Mouse (Mus musculus): ENCODE results near the gene Mdn1. TPM values are rescaled to one million over a fixed set of nuclear protein-coding genes. Genes with fewer than 3 reads are reported as not detected.
A peak's percentile ranks its signal among the peaks of the same experiment; 100 is the strongest.

Gene Mdn1
- 18.7 and 19.6 TPM in 2 replicates for polyA plus RNA-seq (2014; fragmentation: Nextera tagmentation; extraction: Ambion mirVana)

DNA sequence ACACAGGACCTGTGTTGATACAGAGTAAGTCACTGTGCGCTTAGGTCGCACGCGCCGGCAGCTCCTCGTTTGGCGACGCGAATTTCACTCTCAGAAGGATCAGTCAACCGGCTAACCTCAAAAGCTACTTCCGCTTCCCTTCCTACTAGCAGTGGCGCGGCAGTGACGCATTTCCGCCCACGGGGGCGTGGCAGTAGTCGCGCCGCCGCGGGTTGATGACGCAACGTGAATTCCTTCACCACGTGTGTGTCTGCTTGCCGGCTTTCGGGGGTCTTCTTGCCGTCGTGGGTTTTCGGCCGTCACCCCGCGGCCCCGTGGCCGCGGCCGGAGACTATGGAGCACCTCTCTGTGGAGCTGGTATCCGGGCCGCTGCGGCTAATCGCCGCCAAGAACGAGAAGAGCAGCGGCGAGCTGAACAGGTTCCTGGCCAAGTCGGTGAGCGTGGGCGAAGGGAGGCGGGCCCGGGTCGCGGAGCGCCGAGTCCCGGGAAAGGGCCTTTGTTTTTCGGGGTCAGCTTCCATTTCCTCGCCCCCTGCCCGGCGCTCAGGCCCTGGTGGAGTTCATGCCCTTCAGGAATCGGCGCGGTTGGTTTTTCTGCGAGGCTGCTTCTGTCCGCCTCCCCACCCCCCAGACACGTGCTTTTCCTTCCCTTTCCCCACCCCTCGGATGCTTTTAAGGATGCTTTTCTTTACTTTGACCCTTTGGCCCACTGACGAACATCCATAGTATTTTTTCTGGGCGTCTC is at the start of gene Mdn1:
Gene Mdn1, plus strand, starts transcription at position 202 of the 745 bp plus-strand sequence.
- Histone ChIP-seq H3K27ac (replicated peaks; ENCODE audit: low read depth, low read length) (peak within 1 kb of the TSS; percentile 82), H3K27me3 (ENCODE audit: control insufficient read depth, insufficient read depth, low read length) (no peaks in the 10 kb centered on the region), H3K4me2 (ENCODE audit: low read length) (peak within 1 kb of the TSS; percentile 57), H3K4me1 (ENCODE audit: control insufficient read depth, insufficient read depth, low read length) (peaks cover 9% of the 10 kb centered on the region), H3K4me3 (replicated peaks; ENCODE audit: low read depth, low read length) (peak within 1 kb of the TSS; percentile 96), H3K36me3 (ENCODE audit: control insufficient read depth, insufficient read depth, low read length) (peaks cover 6% of the 10 kb centered on the region), H3K9me3 (ENCODE audit: control insufficient read depth, low read length) (no peaks in the 10 kb centered on the region), H3K9ac (replicated peaks; ENCODE audit: low read length) (peak within 1 kb of the TSS; percentile 67)
- peak; percentile 95 for ATAC-seq (ENCODE audit: low FRiP score, low TSS enrichment)
- DNase-seq = peak; percentile 99
- under 1% methylated on average over 67 of the region's 68 CpGs for WGBS

DNA sequence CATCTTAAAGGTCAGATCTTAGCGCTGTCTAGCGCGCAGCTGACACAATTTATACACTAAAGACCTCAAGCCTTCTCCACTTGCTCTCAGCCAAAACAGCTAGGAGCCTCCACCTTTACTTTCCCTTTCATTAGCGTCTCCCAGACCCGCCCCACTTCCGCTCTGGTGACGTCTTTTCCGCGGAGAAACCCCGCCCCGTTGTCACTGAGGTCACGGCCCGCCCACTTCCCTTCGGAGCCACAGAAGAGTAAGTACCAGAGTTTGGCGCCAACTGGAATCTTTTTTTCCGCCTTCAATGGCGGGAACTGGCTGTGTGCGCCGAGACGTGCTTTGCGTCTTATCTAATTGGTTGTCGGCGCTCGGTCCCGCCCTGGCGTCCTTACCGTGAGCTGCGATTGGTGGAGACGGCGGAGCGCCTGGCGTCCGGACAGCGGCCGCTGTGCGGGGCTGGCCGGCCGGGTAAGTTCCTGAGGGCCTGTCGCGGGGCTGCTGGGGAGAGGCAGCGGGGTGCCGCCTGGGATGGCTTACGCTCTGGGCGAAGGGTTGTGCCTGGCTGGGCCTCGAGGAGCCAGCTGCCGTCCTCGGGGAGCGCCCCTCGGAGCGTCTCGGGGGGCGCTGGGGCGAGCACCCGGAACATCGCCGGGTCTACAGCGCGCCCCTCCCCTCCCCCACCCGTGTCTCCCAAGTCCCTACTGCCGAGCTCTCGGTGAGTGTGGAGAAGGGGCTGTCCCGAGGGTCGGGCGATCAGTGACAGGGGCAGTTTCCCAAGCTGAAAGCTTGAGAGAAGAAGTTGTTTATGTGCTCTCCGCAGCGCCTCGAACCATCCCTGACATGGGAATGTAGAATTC is 41.7 kb upstream of the Mdn1 start, which contains the start of gene Casp8ap2:
Gene Casp8ap2, plus strand, starts transcription at position 418 of the 848 bp plus-strand sequence.
- WGBS = under 1% methylated on average over 67 of the region's 67 CpGs
- ATAC-seq (ENCODE audit: low FRiP score, low TSS enrichment) = peak; percentile 99

DNA sequence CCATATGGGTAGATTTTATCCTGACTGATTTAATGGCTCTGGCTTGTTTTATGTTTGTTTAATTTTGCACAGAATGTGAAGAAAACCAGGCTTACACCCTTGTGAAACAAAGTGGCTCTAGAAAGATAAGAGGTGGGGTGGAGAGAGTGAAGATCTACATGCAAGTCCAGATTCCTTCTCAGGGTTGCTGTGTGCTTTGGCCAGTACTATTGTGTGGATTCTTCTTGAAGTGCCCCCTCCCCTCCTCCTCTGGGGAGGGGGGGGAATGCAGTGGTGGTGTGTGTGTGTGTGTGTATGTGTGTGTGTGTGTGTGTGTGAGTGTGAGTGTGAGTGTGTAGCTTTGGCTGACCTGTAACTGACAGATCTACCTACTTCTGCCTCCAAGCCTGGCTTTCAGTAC is 35.3 kb upstream of the Mdn1 start:
- DNase-seq (no peak), ATAC-seq (ENCODE audit: low FRiP score, low TSS enrichment) (no peak)
- 0 out of 2 replicates have a peak, but pooled peaks cover under 1% of the 10 kb centered on the region for H3K4me1 ChIP-seq (ENCODE audit: control insufficient read depth, insufficient read depth, low read length)
- 0 out of 2 replicates have a peak, but pooled peaks cover 6% of the 10 kb centered on the region for H3K36me3 ChIP-seq (ENCODE audit: control insufficient read depth, insufficient read depth, low read length)
- no peaks in the 10 kb centered on the region for H3K27me3 ChIP-seq (ENCODE audit: control insufficient read depth, insufficient read depth, low read length)
- H3K9ac ChIP-seq (replicated peaks; ENCODE audit: low read length) = no peak overlapping the region
- no peaks in the 10 kb centered on the region for H3K9me3 ChIP-seq (ENCODE audit: control insufficient read depth, low read length)
- H3K4me3 ChIP-seq (replicated peaks; ENCODE audit: low read depth, low read length) = no peak overlapping the region
- H3K27ac ChIP-seq (replicated peaks; ENCODE audit: low read depth, low read length) = no peak overlapping the region
- no peak overlapping the region for H3K4me2 ChIP-seq (ENCODE audit: low read length)

More for the DNA sequence above, 41.7 kb upstream of the Mdn1 start, which contains the start of gene Casp8ap2:
- Histone ChIP-seq H3K27me3 (ENCODE audit: control insufficient read depth, insufficient read depth, low read length) (no peaks in the 10 kb centered on the region), H3K4me1 (ENCODE audit: control insufficient read depth, insufficient read depth, low read length) (peaks cover 9% of the 10 kb centered on the region; the same call in 1 of the 2 replicates), H3K36me3 (ENCODE audit: control insufficient read depth, insufficient read depth, low read length) (0 out of 2 replicates have a peak, but pooled peaks cover 6% of the 10 kb centered on the region), H3K4me3 (replicated peaks; ENCODE audit: low read depth, low read length) (peak within 1 kb of the TSS; percentile 92), H3K9me3 (ENCODE audit: control insufficient read depth, low read length) (no peaks in the 10 kb centered on the region), H3K4me2 (ENCODE audit: low read length) (peak within 1 kb of the TSS; percentile 63), H3K9ac (replicated peaks; ENCODE audit: low read length) (peak within 1 kb of the TSS; percentile 71), H3K27ac (replicated peaks; ENCODE audit: low read depth, low read length) (peak within 1 kb of the TSS; percentile 85)
- DNase-seq = peak; percentile 99

DNA sequence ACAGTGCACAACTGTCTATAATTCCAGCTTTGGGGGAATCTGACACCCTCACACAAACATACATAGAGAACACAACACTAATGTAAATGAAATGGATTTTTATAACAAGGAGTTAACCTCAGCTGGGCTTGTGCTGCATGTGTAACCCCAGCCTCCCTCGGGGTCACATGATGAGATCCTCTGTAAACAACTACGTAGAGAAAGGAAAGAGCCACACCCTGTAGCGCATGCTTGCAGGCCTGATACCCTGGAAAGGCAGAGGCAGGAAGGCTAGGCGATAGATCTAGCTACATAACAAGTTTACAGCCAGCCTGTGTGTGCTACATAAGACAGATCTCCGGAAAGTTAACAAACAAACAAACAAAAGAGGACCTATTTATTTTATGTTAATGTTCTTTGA is 5.2 kb upstream of the Mdn1 start:
- Histone ChIP-seq H3K9ac (replicated peaks; ENCODE audit: low read length) (no peak overlapping the region), H3K4me1 (ENCODE audit: control insufficient read depth, insufficient read depth, low read length) (no peaks in the 10 kb centered on the region), H3K27ac (replicated peaks; ENCODE audit: low read depth, low read length) (no peak overlapping the region), H3K9me3 (ENCODE audit: control insufficient read depth, low read length) (no peaks in the 10 kb centered on the region), H3K4me2 (ENCODE audit: low read length) (no peak overlapping the region), H3K27me3 (ENCODE audit: control insufficient read depth, insufficient read depth, low read length) (no peaks in the 10 kb centered on the region), H3K4me3 (replicated peaks; ENCODE audit: low read depth, low read length) (no peak overlapping the region), H3K36me3 (ENCODE audit: control insufficient read depth, insufficient read depth, low read length) (peaks cover 31% of the 10 kb centered on the region)
- DNase-seq (no peak), ATAC-seq (ENCODE audit: low FRiP score, low TSS enrichment) (no peak)
- WGBS = 90% methylated on average over 5 of the region's 5 CpGs

DNA sequence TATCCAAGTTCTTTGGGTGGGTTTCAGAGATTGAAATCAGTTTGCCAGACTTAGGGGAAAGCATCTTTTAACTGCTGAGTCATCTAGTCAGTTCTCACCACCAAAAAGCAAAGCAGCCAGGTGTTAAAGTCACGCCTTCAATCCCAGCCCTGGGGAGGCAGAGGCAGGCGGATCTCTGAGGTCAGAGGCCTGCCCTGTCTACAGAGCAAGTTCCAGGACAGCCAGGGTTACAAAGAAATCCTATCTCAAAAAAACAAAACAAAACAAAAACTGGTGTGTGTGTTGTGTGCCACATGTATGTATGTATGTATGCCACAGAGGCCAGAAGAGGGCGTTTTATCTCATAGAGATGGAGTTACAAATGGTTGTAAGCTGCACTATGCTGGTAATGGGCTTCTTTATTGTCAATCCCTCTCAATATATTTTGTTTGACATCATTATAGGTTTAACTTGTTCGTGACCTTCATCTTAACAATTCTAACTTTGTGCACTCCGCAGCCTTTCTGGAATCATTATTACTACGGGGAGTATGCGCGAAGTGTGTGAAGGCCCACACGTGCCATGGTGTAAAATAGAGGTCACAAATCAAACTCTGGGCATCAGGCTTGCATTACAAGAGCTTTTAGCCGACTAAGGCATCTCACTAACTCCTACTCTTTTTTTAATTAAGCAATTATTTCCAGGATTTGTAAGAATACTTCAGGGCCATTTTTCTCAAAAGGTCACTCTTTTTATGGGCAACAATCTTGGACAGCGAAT is 594 bp upstream of the Mdn1 start:
- Histone ChIP-seq H3K27me3 (ENCODE audit: control insufficient read depth, insufficient read depth, low read length) (no peaks in the 10 kb centered on the region), H3K36me3 (ENCODE audit: control insufficient read depth, insufficient read depth, low read length) (peaks cover 10% of the 10 kb centered on the region), H3K4me1 (ENCODE audit: control insufficient read depth, insufficient read depth, low read length) (peaks cover 9% of the 10 kb centered on the region), H3K27ac (replicated peaks; ENCODE audit: low read depth, low read length) (peak overlapping the region; percentile 82), H3K4me3 (replicated peaks; ENCODE audit: low read depth, low read length) (peak overlapping the region; percentile 96), H3K9ac (replicated peaks; ENCODE audit: low read length) (peak overlapping the region; percentile 67), H3K4me2 (ENCODE audit: low read length) (peak overlapping the region; percentile 57), H3K9me3 (ENCODE audit: control insufficient read depth, low read length) (no peaks in the 10 kb centered on the region)
- WGBS = 54% methylated on average over 11 of the region's 11 CpGs
- peak; percentile 23 for DNase-seq
- peak; percentile 54; the same call in 1 of the 2 replicates for ATAC-seq (ENCODE audit: low FRiP score, low TSS enrichment)

DNA sequence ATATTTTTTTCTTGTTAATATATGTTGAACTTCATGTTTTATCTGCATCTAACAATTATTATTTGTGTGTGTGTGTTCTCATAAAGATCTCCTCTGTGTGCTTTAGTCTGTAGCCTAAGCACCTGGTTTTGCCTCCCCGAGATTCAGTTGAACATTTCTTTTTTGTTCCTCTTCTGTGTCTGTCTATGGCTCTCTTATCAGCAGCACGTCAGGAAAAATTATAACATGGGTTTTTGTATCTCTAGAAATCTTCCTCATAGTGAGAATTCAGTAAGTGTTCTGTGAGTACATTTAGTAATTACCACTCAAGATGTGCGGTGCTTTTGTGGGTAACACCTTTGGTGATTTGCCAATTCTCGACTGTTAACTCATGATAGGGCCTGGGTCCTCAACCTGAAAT is 8.9 kb downstream of the Mdn1 start:
- H3K4me1 ChIP-seq (ENCODE audit: control insufficient read depth, insufficient read depth, low read length) = no peaks in the 10 kb centered on the region
- H3K4me2 ChIP-seq (ENCODE audit: low read length) = no peak overlapping the region
- ATAC-seq (ENCODE audit: low FRiP score, low TSS enrichment) = no peak
- WGBS = 94% methylated on average over 4 of the region's 4 CpGs
- H3K27me3 ChIP-seq (ENCODE audit: control insufficient read depth, insufficient read depth, low read length) = no peaks in the 10 kb centered on the region
- H3K9me3 ChIP-seq (ENCODE audit: control insufficient read depth, low read length) = no peaks in the 10 kb centered on the region
- no peak overlapping the region for H3K27ac ChIP-seq (replicated peaks; ENCODE audit: low read depth, low read length)
- no peak overlapping the region for H3K4me3 ChIP-seq (replicated peaks; ENCODE audit: low read depth, low read length)
- no peak overlapping the region for H3K9ac ChIP-seq (replicated peaks; ENCODE audit: low read length)
- H3K36me3 ChIP-seq (ENCODE audit: control insufficient read depth, insufficient read depth, low read length) = peaks cover 65% of the 10 kb centered on the region
- DNase-seq = no peak

DNA sequence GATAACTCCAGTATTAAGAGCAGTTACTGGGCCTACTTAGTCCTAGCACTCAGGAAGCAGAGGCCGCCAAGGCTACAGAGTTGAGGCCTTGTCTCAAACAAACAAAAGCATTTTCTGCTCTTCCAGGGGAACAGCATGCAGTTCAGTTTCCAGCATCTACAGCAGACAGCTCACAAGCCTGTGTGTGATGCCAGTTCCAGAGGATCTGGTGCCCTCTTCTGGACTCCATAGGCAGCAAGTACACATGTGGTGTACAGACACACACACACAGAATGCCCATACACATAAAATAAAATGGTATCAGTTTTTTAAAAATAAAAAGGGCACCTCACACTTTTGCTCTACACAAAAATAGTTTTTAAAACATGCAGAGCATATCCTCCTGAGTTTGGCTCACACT is 11.4 kb downstream of the Mdn1 start:
- Histone ChIP-seq H3K36me3 (ENCODE audit: control insufficient read depth, insufficient read depth, low read length) (peaks cover 79% of the 10 kb centered on the region), H3K9ac (replicated peaks; ENCODE audit: low read length) (no peak overlapping the region), H3K4me1 (ENCODE audit: control insufficient read depth, insufficient read depth, low read length) (no peaks in the 10 kb centered on the region), H3K27ac (replicated peaks; ENCODE audit: low read depth, low read length) (no peak overlapping the region), H3K27me3 (ENCODE audit: control insufficient read depth, insufficient read depth, low read length) (no peaks in the 10 kb centered on the region), H3K4me3 (replicated peaks; ENCODE audit: low read depth, low read length) (no peak overlapping the region), H3K9me3 (ENCODE audit: control insufficient read depth, low read length) (no peaks in the 10 kb centered on the region), H3K4me2 (ENCODE audit: low read length) (no peak overlapping the region)
- 88% methylated on average over 1 of the region's 1 CpGs for WGBS
- ATAC-seq (ENCODE audit: low FRiP score, low TSS enrichment) = no peak
- peak; percentile 31 for DNase-seq

DNA sequence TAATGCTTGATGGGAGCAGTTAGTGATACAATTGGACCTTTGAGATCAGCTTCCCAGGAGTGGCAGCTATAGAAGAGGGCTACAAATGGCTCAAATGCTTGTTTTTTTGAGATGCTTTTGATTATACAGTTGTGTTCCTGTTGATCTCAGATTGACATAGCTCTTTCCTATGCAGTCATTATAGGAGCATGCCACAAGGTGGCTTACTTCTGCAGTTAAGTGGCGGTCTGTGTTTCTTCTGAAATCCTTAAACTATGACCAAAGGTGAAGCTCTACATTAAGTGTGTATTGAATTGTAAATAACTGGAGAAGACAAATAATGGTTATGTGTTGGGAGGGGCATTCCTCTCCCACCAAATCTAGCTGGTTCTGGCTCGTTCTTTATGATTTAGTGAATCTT is 12.9 kb downstream of the Mdn1 start:
- no peaks in the 10 kb centered on the region for H3K27me3 ChIP-seq (ENCODE audit: control insufficient read depth, insufficient read depth, low read length)
- ATAC-seq (ENCODE audit: low FRiP score, low TSS enrichment) (no peak), DNase-seq (peak; percentile 4)
- no peaks in the 10 kb centered on the region for H3K4me1 ChIP-seq (ENCODE audit: control insufficient read depth, insufficient read depth, low read length)
- no peaks in the 10 kb centered on the region for H3K9me3 ChIP-seq (ENCODE audit: control insufficient read depth, low read length)
- no peak overlapping the region for H3K27ac ChIP-seq (replicated peaks; ENCODE audit: low read depth, low read length)
- 89% methylated on average over 2 of the region's 2 CpGs for WGBS
- no peak overlapping the region for H3K4me2 ChIP-seq (ENCODE audit: low read length)
- no peak overlapping the region for H3K4me3 ChIP-seq (replicated peaks; ENCODE audit: low read depth, low read length)
- H3K9ac ChIP-seq (replicated peaks; ENCODE audit: low read length) = no peak overlapping the region
- peaks cover 80% of the 10 kb centered on the region for H3K36me3 ChIP-seq (ENCODE audit: control insufficient read depth, insufficient read depth, low read length)

Data from midbrain, embryonic 14.5 days (tissue).